Mouse (Mus musculus) granulocyte monocyte progenitor cell, adult 5-6 weeks (primary cell): ENCODE results near the gene Olfr1487. TPM values are rescaled to one million over a fixed set of nuclear protein-coding genes. Genes with fewer than 3 reads are reported as not detected.
"Not testable (repeated sequence)": the region's sequence is repeated elsewhere in the genome, so short reads cannot be mapped to it uniquely, and the experiment has no call there.

ENCODE experiments used
- ATAC-seq: replicated peaks from 2 replicates; pipeline ENCODE4 v1.8.0; 2016; ENCODE audit warnings: mild to moderate bottlenecking, moderate TSS enrichment, inconsistent platforms; ENCODE audit not compliant: poor library complexity, severe bottlenecking
- total RNA-seq, 2 experiments: library from RNA; stranded (forward) in 1 of 2; stranded (reverse) in 1 of 2; fragments of 200-712, 200-1000 nt in 1 of 2; fragments of >200 nt in 1 of 2; fragmentation: Nextera tagmentation in 1 of 2; gene quantifications; 2 replicates each; pipeline ENCODE4 v1.2.3; 2014 to 2017

Olfr1487 gene
- total RNA-seq (2014; fragmentation: Nextera tagmentation) (not detected in 2 replicates), total RNA-seq (2017) (not detected in 2 replicates)

DNA sequence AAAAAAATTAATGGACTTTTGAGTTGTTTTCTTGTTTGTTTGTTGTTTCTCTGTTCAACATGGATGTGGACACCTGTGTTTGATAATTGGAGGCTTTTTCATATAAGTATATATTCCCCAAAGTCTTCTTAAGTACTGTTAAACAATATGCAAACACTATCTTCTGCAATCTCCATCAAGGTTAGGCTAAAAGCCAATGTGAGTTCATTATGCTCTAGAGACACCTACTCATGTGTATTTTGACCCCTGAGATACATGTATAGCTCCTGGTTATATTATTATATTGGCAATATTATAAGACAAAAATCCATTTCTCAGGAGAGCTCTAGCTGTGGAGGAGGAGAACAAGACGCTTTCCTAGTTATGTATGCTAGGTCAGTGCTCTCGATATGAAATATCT is at the start of gene Olfr1487:
Olfr1487 (plus strand) TSS at position 301 of the 400 bp plus-strand sequence.
- ATAC-seq, result not testable (repeated sequence)

DNA sequence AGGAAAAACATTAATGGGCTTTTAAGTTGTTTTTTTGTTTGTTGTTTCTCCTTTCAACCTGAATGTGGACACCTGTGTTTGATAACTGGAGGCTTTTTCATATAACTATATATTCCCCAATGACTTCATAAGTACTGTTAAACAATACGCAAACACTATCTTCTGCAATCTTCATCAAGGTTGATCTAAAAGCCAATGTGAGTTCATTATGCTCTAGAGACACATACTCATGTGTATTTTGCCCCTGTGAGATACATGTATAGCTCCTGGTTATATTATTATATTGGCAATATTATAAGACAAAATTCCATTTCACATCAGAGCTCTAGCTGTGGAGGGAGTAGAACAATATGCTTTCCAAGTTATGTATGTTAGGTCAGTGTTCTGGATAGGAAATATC is 34.0 kb upstream of the Olfr1487 start, which contains the start of gene Olfr1484:
Olfr1484 (plus strand) TSS at position 301 of the 400 bp plus-strand sequence.
- no peak for ATAC-seq

DNA sequence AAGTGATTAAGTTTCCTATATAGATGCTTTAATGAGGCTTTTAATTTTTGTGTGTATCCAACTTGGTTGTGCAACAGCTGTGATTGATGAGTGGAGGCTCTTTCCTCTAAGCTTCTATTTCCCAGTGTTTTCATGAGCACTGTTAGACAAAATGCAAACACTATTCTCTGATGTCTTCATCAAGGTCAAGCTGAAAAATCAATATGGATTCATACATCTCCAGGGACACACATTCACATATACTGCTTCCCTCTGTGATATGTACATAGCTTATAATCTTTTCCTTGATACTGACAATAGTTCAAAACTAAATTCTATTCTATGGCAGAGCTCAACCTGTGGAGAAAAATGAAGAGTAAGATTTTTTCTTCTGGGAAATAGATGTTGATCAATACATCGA is 14.1 kb downstream of the Olfr1487 start, which contains the start of gene Olfr1489:
Olfr1489 (plus strand) TSS at position 301 of the 400 bp plus-strand sequence.
- no peak for ATAC-seq

GRCm38 (mm10) chr19:13650791-13651190 is 33.6 kb downstream of the Olfr1487 start, which contains the start of gene Olfr1490:
Gene Olfr1490 (plus strand): TSS chr19:13651091.
- ATAC-seq, result no peak

Other genes with a start within 250 kb of the Olfr1487 start
- gene Olfr1469, start 209.5 kb upstream of the Olfr1487 start, total RNA-seq (2014; fragmentation: Nextera tagmentation), result not detected in 2 replicates
- gene Olfr1469, start 209.5 kb upstream of the Olfr1487 start, total RNA-seq (2017), result not detected in 2 replicates
- gene Olfr1471, start 174.0 kb upstream of the Olfr1487 start, total RNA-seq (2014; fragmentation: Nextera tagmentation), result not detected in 2 replicates
- gene Olfr1471, start 174.0 kb upstream of the Olfr1487 start, total RNA-seq (2017), result not detected in 2 replicates
- gene Olfr1472, start 161.3 kb upstream of the Olfr1487 start, total RNA-seq (2014; fragmentation: Nextera tagmentation), result not detected in 2 replicates
- gene Olfr1472, start 161.3 kb upstream of the Olfr1487 start, total RNA-seq (2017), result not detected in 2 replicates
- gene Olfr1474, start 147.8 kb upstream of the Olfr1487 start, total RNA-seq (2014; fragmentation: Nextera tagmentation), result not detected in 2 replicates
- not detected in 2 replicates for gene Olfr1474, start 147.8 kb upstream of the Olfr1487 start, total RNA-seq (2017)
- not detected in 2 replicates for gene Olfr1475, start 137.2 kb upstream of the Olfr1487 start, total RNA-seq (2014; fragmentation: Nextera tagmentation)
- gene Olfr1475, start 137.2 kb upstream of the Olfr1487 start, total RNA-seq (2017), result not detected in 2 replicates
- gene Olfr1477, start 116.8 kb upstream of the Olfr1487 start, total RNA-seq (2014; fragmentation: Nextera tagmentation), result not detected in 2 replicates
- not detected in 2 replicates for gene Olfr1477, start 116.8 kb upstream of the Olfr1487 start, total RNA-seq (2017)
- gene Olfr1480, start 89.5 kb upstream of the Olfr1487 start, total RNA-seq (2014; fragmentation: Nextera tagmentation), result not detected in 2 replicates
- gene Olfr1480, start 89.5 kb upstream of the Olfr1487 start, total RNA-seq (2017), result not detected in 2 replicates
- gene Olfr1484, start 33.9 kb upstream of the Olfr1487 start, total RNA-seq (2014; fragmentation: Nextera tagmentation), result not detected in 2 replicates
- not detected in 2 replicates for gene Olfr1484, start 33.9 kb upstream of the Olfr1487 start, total RNA-seq (2017)
- not detected in 2 replicates for gene Olfr1489, start 14.2 kb downstream of the Olfr1487 start, total RNA-seq (2014; fragmentation: Nextera tagmentation)
- gene Olfr1489, start 14.2 kb downstream of the Olfr1487 start, total RNA-seq (2017), result not detected in 2 replicates
- not detected in 2 replicates for gene Olfr1490, start 33.7 kb downstream of the Olfr1487 start, total RNA-seq (2014; fragmentation: Nextera tagmentation)
- not detected in 2 replicates for gene Olfr1490, start 33.7 kb downstream of the Olfr1487 start, total RNA-seq (2017)
- not detected in 2 replicates for gene Olfr1491, start 79.9 kb downstream of the Olfr1487 start, total RNA-seq (2014; fragmentation: Nextera tagmentation)
- gene Olfr1491, start 79.9 kb downstream of the Olfr1487 start, total RNA-seq (2017), result not detected in 2 replicates
- gene Olfr1493-ps1, start 105.9 kb downstream of the Olfr1487 start, total RNA-seq (2014; fragmentation: Nextera tagmentation), result not detected in 2 replicates
- not detected in 2 replicates for gene Olfr1493-ps1, start 105.9 kb downstream of the Olfr1487 start, total RNA-seq (2017)
- not detected in 2 replicates for gene Olfr1494, start 122.4 kb downstream of the Olfr1487 start, total RNA-seq (2014; fragmentation: Nextera tagmentation)
- not detected in 2 replicates for gene Olfr1494, start 122.4 kb downstream of the Olfr1487 start, total RNA-seq (2017)
- not detected in 2 replicates for gene Olfr1495, start 147.2 kb downstream of the Olfr1487 start, total RNA-seq (2014; fragmentation: Nextera tagmentation)
- gene Olfr1495, start 147.2 kb downstream of the Olfr1487 start, total RNA-seq (2017), result not detected in 2 replicates
- gene Olfr1496, start 160.5 kb downstream of the Olfr1487 start, total RNA-seq (2014; fragmentation: Nextera tagmentation), result not detected in 2 replicates
- not detected in 2 replicates for gene Olfr1496, start 160.5 kb downstream of the Olfr1487 start, total RNA-seq (2017)
- not detected in 2 replicates for gene Olfr1497, start 180.8 kb downstream of the Olfr1487 start, total RNA-seq (2014; fragmentation: Nextera tagmentation)
- not detected in 2 replicates for gene Olfr1497, start 180.8 kb downstream of the Olfr1487 start, total RNA-seq (2017)
- not detected in 2 replicates for gene Olfr1499, start 202.1 kb downstream of the Olfr1487 start, total RNA-seq (2014; fragmentation: Nextera tagmentation)
- not detected in 2 replicates for gene Olfr1499, start 202.1 kb downstream of the Olfr1487 start, total RNA-seq (2017)
- not detected in 2 replicates for gene Olfr1500, start 213.1 kb downstream of the Olfr1487 start, total RNA-seq (2014; fragmentation: Nextera tagmentation)
- not detected in 2 replicates for gene Olfr1500, start 213.1 kb downstream of the Olfr1487 start, total RNA-seq (2017)
- gene Olfr1501, start 233.3 kb downstream of the Olfr1487 start, total RNA-seq (2014; fragmentation: Nextera tagmentation), result not detected in 2 replicates
- gene Olfr1501, start 233.3 kb downstream of the Olfr1487 start, total RNA-seq (2017), result not detected in 2 replicates
- not detected in 2 replicates for gene Olfr1502, start 244.4 kb downstream of the Olfr1487 start, total RNA-seq (2014; fragmentation: Nextera tagmentation)
- gene Olfr1502, start 244.4 kb downstream of the Olfr1487 start, total RNA-seq (2017), result not detected in 2 replicates